ENCODE assay signal across 12 mouse cellular contexts in the genomic region with DNA sequence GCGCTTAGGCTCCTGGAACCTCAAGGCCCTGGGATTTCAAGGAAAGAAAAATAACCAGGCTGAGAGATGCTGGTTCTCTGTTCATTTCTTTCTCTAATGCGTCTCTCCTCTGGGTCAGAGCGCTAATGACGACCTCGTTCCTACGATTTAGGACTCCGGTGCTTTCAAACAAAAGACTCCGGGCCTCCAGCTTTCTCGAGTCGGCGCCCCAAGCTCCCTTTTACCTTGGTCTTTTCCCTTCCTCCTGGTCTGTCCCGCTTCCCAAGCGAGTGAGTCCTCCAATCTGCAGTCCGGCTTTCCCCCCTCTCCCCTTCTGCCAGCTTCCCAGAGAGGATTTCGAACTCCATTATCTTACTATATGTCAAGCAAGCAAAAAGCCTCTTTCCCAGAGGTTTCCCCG.
DNase-seq lines count a peak whose midpoint lies in the region; ATAC-seq and TF ChIP-seq lines count a peak whose summit lies in the region.
"Had no signal": no experiment of that assay in that cellular context is flagged by ENCODE, and none has a peak within 500 bp of the region (broad histone marks: within the 10 kb centered on the region; RNA-seq: fewer than 3 reads in every experiment).

No protein-coding gene starts in this region.

- no peak for TF ChIP-seq CTCF in heart, postnatal 0 days (IDR thresholded peaks at IDR 0.05; ENCODE audit: low read depth)

- no peak for TF ChIP-seq EP300 in heart, postnatal 0 days (IDR thresholded peaks at IDR 0.05; ENCODE audit: low read depth)

- H3K9ac ChIP-seq in heart, postnatal 0 days (replicated peaks; ENCODE audit: low read depth, low read length): no peak overlapping the region
- no peak overlapping the region for H3K9ac ChIP-seq in midbrain, embryonic 12.5 days (replicated peaks)

- 3% methylated on average over 16 of the region's 16 CpGs for WGBS in heart, postnatal 0 days
- WGBS in midbrain, embryonic 12.5 days: 0% methylated on average over 16 of the region's 16 CpGs

- H3K4me3 ChIP-seq in heart, postnatal 0 days (ENCODE audit: low read depth, low read length): peak overlapping the region; percentile 13
- H3K4me3 ChIP-seq in midbrain, embryonic 12.5 days: peak overlapping the region; percentile 17
- H3K4me3 ChIP-seq: layer of hippocampus, adult 2 months had no signal

- no peaks in the 10 kb centered on the region for H3K36me3 ChIP-seq in heart, postnatal 0 days (replicated peaks; ENCODE audit: control insufficient read depth, insufficient read depth, low read length)
- H3K36me3 ChIP-seq in midbrain, embryonic 12.5 days: no peaks in the 10 kb centered on the region

- no peaks in the 10 kb centered on the region for H3K9me3 ChIP-seq in heart, postnatal 0 days (replicated peaks; ENCODE audit: control insufficient read depth, low read length)
- no peaks in the 10 kb centered on the region for H3K9me3 ChIP-seq in midbrain, embryonic 12.5 days

- peak overlapping the region; percentile 21; the same call in 1 of the 2 replicates for H3K4me2 ChIP-seq in heart, postnatal 0 days (ENCODE audit: low read depth, low read length)
- H3K4me2 ChIP-seq in midbrain, embryonic 12.5 days (replicated peaks): peak overlapping the region; percentile 44

- H3K27me3 ChIP-seq in heart, postnatal 0 days (ENCODE audit: control insufficient read depth, insufficient read depth, low read length): peaks cover 96% of the 10 kb centered on the region
- peaks cover 84% of the 10 kb centered on the region for H3K27me3 ChIP-seq in midbrain, embryonic 12.5 days

- ATAC-seq in heart, postnatal 0 days (ENCODE audit: insufficient read depth, low read depth): no peak
- ATAC-seq in midbrain, embryonic 12.5 days (ENCODE audit: low FRiP score, low read depth): no peak
- no peak for ATAC-seq in granulocyte monocyte progenitor cell, adult 5-6 weeks (replicated peaks; ENCODE audit: poor library complexity, severe bottlenecking)
- ATAC-seq: CD4-positive, CD25-positive, alpha-beta regulatory T cell, adult 4 months had no signal

- intact Hi-C loops in heart, postnatal 14 days (cut with DNase I): no loop called here

- no peaks in the 10 kb centered on the region for H3K4me1 ChIP-seq in heart, postnatal 0 days (ENCODE audit: control insufficient read depth, insufficient read depth)
- peaks cover 46% of the 10 kb centered on the region for H3K4me1 ChIP-seq in midbrain, embryonic 12.5 days

- DNase-seq in heart, postnatal 0 days (ENCODE audit: low spot score): no peak
- DNase-seq in heart, postnatal 14 days: no peak
- DNase-seq in right cerebral cortex, postnatal 4 days: peak; percentile 4
- no peak for DNase-seq in right cerebral cortex, postnatal 10 days (ENCODE audit: low spot score in 2 of 2)
- DNase-seq in frontal cortex, adult 2 months (ENCODE audit: extremely low spot score in 1 of 2, low spot score in 1 of 2): no peak
- no peak for DNase-seq in left cerebral cortex, adult 8-10 months (ENCODE audit: low spot score in 2 of 2)
- DNase-seq: cerebellum, adult 8-10 months; lung, postnatal 14 days had no signal

- H3K27ac ChIP-seq in heart, postnatal 0 days (ENCODE audit: low read depth): no peak overlapping the region
- no peak overlapping the region; the same call in 1 of the 2 replicates for H3K27ac ChIP-seq in midbrain, embryonic 12.5 days (replicated peaks)
- H3K27ac ChIP-seq: layer of hippocampus, adult 2 months had no signal
